Mouse (Mus musculus): Measurements from ENCODE around the gene Olfr609.
"Not testable (repeated sequence)": the region's sequence is repeated elsewhere in the genome, so short reads cannot be mapped to it uniquely, and the experiment has no call there.

The Olfr609 gene

GRCm38 (mm10) chr7:103497962-103498361 is at the start of gene Olfr609:
Gene Olfr609, minus strand, starts transcription at chr7:103498062.
- DNase-seq: no peak

GRCm38 (mm10) chr7:103542617-103543016 is 44.8 kb upstream of the Olfr609 start, which contains the start of gene Olfr612:
Gene Olfr612, minus strand, starts transcription at chr7:103542717.
- not testable (repeated sequence) for DNase-seq

- DNase-seq: not testable (repeated sequence)
Measured at GRCm38 (mm10) chr7:103520746-103521145, 22.9 kb upstream of the Olfr609 start, which contains the start of gene Olfr611. Gene Olfr611, minus strand, starts transcription at chr7:103520846.

GRCm38 (mm10) chr7:103512022-103512421 is 14.2 kb upstream of the Olfr609 start, which contains the start of gene Olfr610:
Gene Olfr610, minus strand, starts transcription at chr7:103512122.
- DNase-seq: no peak

- DNase-seq: not testable (repeated sequence)
Measured at GRCm38 (mm10) chr7:103477106-103477505, 20.8 kb downstream of the Olfr609 start.

- DNase-seq: no peak
Measured at GRCm38 (mm10) chr7:103469577-103469976, 28.3 kb downstream of the Olfr609 start, which contains the start of gene Olfr608. Gene Olfr608, plus strand, starts transcription at chr7:103469877.

- DNase-seq: no peak
Measured at GRCm38 (mm10) chr7:103460590-103460989, 37.3 kb downstream of the Olfr609 start.

- no peak for DNase-seq
Measured at GRCm38 (mm10) chr7:103448746-103449145, 49.1 kb downstream of the Olfr609 start, which contains the start of gene Olfr606. Gene Olfr606, plus strand, starts transcription at chr7:103449046.

- DNase-seq: no peak
Measured at GRCm38 (mm10) chr7:103445339-103445738, 52.5 kb downstream of the Olfr609 start, which contains the start of gene Olfr605. Gene Olfr605, minus strand, starts transcription at chr7:103445439.

Measured in kidney, postnatal 25 days (tissue).